In the genomic region with DNA sequence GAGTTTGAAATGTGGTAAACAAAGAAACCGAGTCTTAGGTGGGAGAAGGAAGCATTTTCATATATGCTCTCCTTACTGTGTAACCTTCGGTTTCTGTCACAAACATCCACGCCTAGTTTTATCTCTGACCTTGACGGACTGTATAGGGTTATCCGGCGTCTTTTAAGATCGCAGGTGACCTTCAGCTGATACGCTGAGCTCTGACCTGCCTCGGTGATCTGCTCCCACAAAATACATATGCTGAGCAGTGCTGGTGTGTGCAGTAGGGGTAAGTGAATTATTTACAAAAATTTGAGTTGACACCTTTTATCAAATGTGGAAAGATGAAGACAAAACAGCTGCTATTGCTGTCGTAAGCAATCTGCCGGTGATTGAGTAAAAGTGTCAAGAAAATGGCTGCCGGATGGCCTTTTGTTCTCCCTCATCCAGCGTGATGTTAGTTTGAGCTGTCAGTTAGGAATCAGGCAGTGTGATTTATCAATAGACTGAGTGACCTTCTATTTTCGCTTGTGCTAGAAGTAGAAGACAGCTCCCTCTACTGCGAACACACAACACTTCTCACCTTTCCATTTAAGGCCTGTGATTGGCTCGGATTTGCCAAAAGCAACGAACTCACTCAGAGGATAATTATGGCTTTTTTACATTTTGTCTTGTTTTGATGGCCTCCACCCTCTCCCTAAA, we compare ENCODE assay signal across 11 mouse cellular contexts. TPM values are rescaled to one million over a fixed set of nuclear protein-coding genes. Genes with fewer than 3 reads are reported as not detected.
DNase-seq lines count a peak whose midpoint lies in the region; TF ChIP-seq lines count a peak whose summit lies in the region.
"Had no signal": no experiment of that assay in that cellular context is flagged by ENCODE, and none has a peak within 500 bp of the region (broad histone marks: within the 10 kb centered on the region; RNA-seq: fewer than 3 reads in every experiment).

No protein-coding gene starts in this region.

- peak; percentile 12 for TF ChIP-seq RAD21 in CH12.LX (IDR thresholded peaks at IDR 0.05; ENCODE audit: low read depth, low read length)

- H3K4me3 ChIP-seq in heart, embryonic 10.5 days = no peak overlapping the region
- no peak overlapping the region for H3K4me3 ChIP-seq in CH12.LX (replicated peaks in 1 of 3; ENCODE audit: low read depth in 2 of 3, low read length in 2 of 3, poor library complexity in 1 of 3)
- H3K4me3 ChIP-seq in embryonic facial prominence, embryonic 10.5 days = no peak overlapping the region
- no peak overlapping the region for H3K4me3 ChIP-seq in left cerebral cortex, adult 2 months

- H3K27me3 ChIP-seq in heart, embryonic 10.5 days (ENCODE audit: insufficient read depth, poor library complexity, severe bottlenecking) = no peaks in the 10 kb centered on the region
- H3K27me3 ChIP-seq in CH12.LX (replicated peaks) = no peaks in the 10 kb centered on the region
- no peaks in the 10 kb centered on the region for H3K27me3 ChIP-seq in embryonic facial prominence, embryonic 10.5 days (replicated peaks; ENCODE audit: low read depth, poor library complexity, severe bottlenecking)

- intact Hi-C loops in left cerebral cortex, adult 2 months (cut with DNase I) = no loop called here

- dilution Hi-C loops in CH12.LX (cut with MboI; ENCODE audit: extremely low pct_ligation_motif_present, extremely low pct_unique_long_range_greater_than_20kb, low sequenced_read_pairs) = no loop called here

- no peaks in the 10 kb centered on the region for H3K79me2 ChIP-seq in CH12.LX (replicated peaks; ENCODE audit: control insufficient read depth, extremely low read depth, insufficient read depth, poor library complexity, severe bottlenecking)

- WGBS in heart, embryonic 10.5 days = 56% methylated on average over 17 of the region's 17 CpGs
- 80% methylated on average over 17 of the region's 17 CpGs for WGBS in embryonic facial prominence, embryonic 10.5 days

- no peaks in the 10 kb centered on the region for H3K9me3 ChIP-seq in heart, embryonic 10.5 days
- H3K9me3 ChIP-seq in CH12.LX (replicated peaks; ENCODE audit: low read length) = peaks cover 13% of the 10 kb centered on the region
- H3K9me3 ChIP-seq in embryonic facial prominence, embryonic 10.5 days = no peaks in the 10 kb centered on the region

- in situ Hi-C loops in CH12.LX (cut with MboI; ENCODE audit: low pct_ligation_motif_present, low pct_unique_long_range_greater_than_20kb, low sequenced_read_pairs) = no loop called here

- no peak for TF ChIP-seq EP300 in CH12.LX (IDR thresholded peaks at IDR 0.05; ENCODE audit: low read length)

- H3K36me3 ChIP-seq in heart, embryonic 10.5 days = no peaks in the 10 kb centered on the region
- H3K36me3 ChIP-seq in CH12.LX (replicated peaks in 1 of 2; ENCODE audit: control insufficient read depth in 1 of 2, insufficient read depth in 1 of 2, low read length in 1 of 2) = no peaks in the 10 kb centered on the region
- no peaks in the 10 kb centered on the region for H3K36me3 ChIP-seq in embryonic facial prominence, embryonic 10.5 days (replicated peaks)

- peaks cover 7% of the 10 kb centered on the region; the same call in 1 of the 2 replicates for H3K4me1 ChIP-seq in heart, embryonic 10.5 days
- H3K4me1 ChIP-seq in CH12.LX (ENCODE audit: control insufficient read depth in 1 of 2, insufficient read depth in 2 of 2) = no peaks in the 10 kb centered on the region
- H3K4me1 ChIP-seq in embryonic facial prominence, embryonic 10.5 days = no peaks in the 10 kb centered on the region

- TF ChIP-seq CTCF in CH12.LX (conservative IDR thresholded peaks at IDR 0.05 in 1 of 2, IDR thresholded peaks at IDR 0.05 in 1 of 2; ENCODE audit: low read depth in 2 of 2, low read length in 2 of 2) = no peak
- no peak for TF ChIP-seq CTCF in left cerebral cortex, adult 2 months (IDR thresholded peaks at IDR 0.05)

- H3K9ac ChIP-seq in CH12.LX (ENCODE audit: insufficient read depth, low read depth) = no peak overlapping the region

- TF ChIP-seq POLR2A in CH12.LX (IDR thresholded peaks at IDR 0.05; ENCODE audit: low read depth, low read length) = no peak

- no peak overlapping the region for H3K4me2 ChIP-seq in CH12.LX (ENCODE audit: insufficient read depth, low read depth, poor library complexity, severe bottlenecking)

- no peak for DNase-seq in heart, embryonic 10.5 days (ENCODE audit: low spot score)
- no peak for DNase-seq in heart, adult 9 months (ENCODE audit: low spot score in 2 of 2)
- no peak for DNase-seq in CH12.LX (ENCODE audit: extremely low read depth)
- DNase-seq in embryo, embryonic 10.5 days (ENCODE audit: low spot score) = peak; percentile 41
- peak; percentile 30 for DNase-seq in mesoderm, embryonic 11.5 days (ENCODE audit: low read depth, low spot score)
- DNase-seq in embryonic facial prominence, embryonic 10.5 days (ENCODE audit: low spot score) = no peak
- no peak for DNase-seq in thymus, postnatal 0 days (ENCODE audit: low spot score)
- DNase-seq in left cerebral cortex, adult 2 months (ENCODE audit: extremely low spot score in 1 of 2, low spot score in 2 of 2) = no peak
- DNase-seq: cerebellum, postnatal 25 days; heart, postnatal 10 days had no signal

- H3K27ac ChIP-seq in heart, embryonic 10.5 days = peak overlapping the region; percentile 59
- H3K27ac ChIP-seq in CH12.LX (ENCODE audit: insufficient read depth, low read depth) = no peak overlapping the region
- no peak overlapping the region for H3K27ac ChIP-seq in embryonic facial prominence, embryonic 10.5 days (replicated peaks)
- H3K27ac ChIP-seq in left cerebral cortex, adult 2 months = no peak overlapping the region

TF ChIP-seq in CH12.LX, 34 proteins besides CTCF, POLR2A, EP300 and RAD21:
- TF ChIP-seq TCF12 (IDR thresholded peaks at IDR 0.05; ENCODE audit: low read depth, low read length) = no peak
- no peak for TF ChIP-seq ETS1 (conservative IDR thresholded peaks at IDR 0.05; ENCODE audit: low read depth, low read length)
- TF ChIP-seq MXI1 (IDR thresholded peaks at IDR 0.05; ENCODE audit: low read depth, low read length) = no peak
- no peak for TF ChIP-seq IRF4 (IDR thresholded peaks at IDR 0.05; ENCODE audit: low read depth, low read length)
- TF ChIP-seq KAT2A (IDR thresholded peaks at IDR 0.05; ENCODE audit: insufficient replicate concordance, low read length) = no peak
- TF ChIP-seq UBTF (IDR thresholded peaks at IDR 0.05; ENCODE audit: low read depth, low read length) = no peak
- no peak for TF ChIP-seq USF2 (conservative IDR thresholded peaks at IDR 0.05; ENCODE audit: low read depth, low read length)
- TF ChIP-seq MEF2A (IDR thresholded peaks at IDR 0.05; ENCODE audit: borderline replicate concordance, low read depth, low read length) = no peak
- TF ChIP-seq MAZ (IDR thresholded peaks at IDR 0.05; ENCODE audit: low read depth, low read length) = no peak
- TF ChIP-seq MAX (IDR thresholded peaks at IDR 0.05; ENCODE audit: low read length) = no peak
- TF ChIP-seq SIN3A (IDR thresholded peaks at IDR 0.05; ENCODE audit: low read length) = no peak
- no peak for TF ChIP-seq BHLHE40 (IDR thresholded peaks at IDR 0.05; ENCODE audit: low read depth, low read length)
- TF ChIP-seq NRF1 (IDR thresholded peaks at IDR 0.05; ENCODE audit: low read depth, low read length) = no peak
- TF ChIP-seq POLR2AphosphoS2 (IDR thresholded peaks at IDR 0.05; ENCODE audit: low read depth, low read length) = no peak
- TF ChIP-seq JUN (IDR thresholded peaks at IDR 0.05; ENCODE audit: insufficient read depth, low read depth, low read length) = no peak
- TF ChIP-seq NELFE (IDR thresholded peaks at IDR 0.05; ENCODE audit: low read depth, low read length) = no peak
- no peak for TF ChIP-seq GABPA (IDR thresholded peaks at IDR 0.05; ENCODE audit: insufficient replicate concordance, low read depth, low read length)
- TF ChIP-seq ZKSCAN1 (IDR thresholded peaks at IDR 0.05; ENCODE audit: borderline replicate concordance, low read depth, low read length) = no peak

RNA-seq across cellular contexts. Expression of a gene that starts 35.0 kb away (rescaled TPM):
- polyA plus RNA-seq in heart, embryonic 10.5 days (2016; fragmentation: Nextera tagmentation; extraction: Ambion mirVana) = 0.46 and 1.5 TPM in 2 replicates
- total RNA-seq in CH12.LX (2012; rRNA removed) (42.9 and 57.6 TPM in 2 replicates), CH12.LX (2014; rRNA removed) (73.7 and 82.6 TPM in 2 replicates)
- 5.7 and 6.2 TPM in 2 replicates for polyA plus RNA-seq in CH12.LX (2012; ENCODE audit: insufficient read length, low read depth)
- 1.4 TPM in 1 of 2 replicates, not detected in the other for polyA plus RNA-seq in embryonic facial prominence, embryonic 10.5 days (2016; fragmentation: Nextera tagmentation; extraction: Ambion mirVana)
- 3.9 and 6.2 TPM in 2 replicates for polyA plus RNA-seq in thymus, postnatal 0 days (2015; fragmentation: Nextera tagmentation; extraction: Ambion mirVana)
- total RNA-seq in left cerebral cortex, adult 2 months (2021) = 1 to 10 TPM in 1 of 2 experiments, not detected in 1; 3.2 TPM
- total RNA-seq: left cerebral cortex, adult 18-20 months had no signal

Comparison
In these comparisons a context has a peak if more than half of its experiments do, and no peak if none do; other contexts are left out.
1. DNase-seq: peak in embryo, embryonic 10.5 days (single experiment) and mesoderm, embryonic 11.5 days (single experiment); none in heart, embryonic 10.5 days (single experiment), heart, adult 9 months (0 of 2), CH12.LX (single experiment), embryonic facial prominence, embryonic 10.5 days (single experiment), thymus, postnatal 0 days (single experiment) and left cerebral cortex, adult 2 months (0 of 2).